8 mouse cellular contexts compared by ENCODE assay signal in genomic region chr4:111663730-111664129, GRCm38 (mm10). TPM values are rescaled to one million over a fixed set of nuclear protein-coding genes. Genes with fewer than 3 reads are reported as not detected.
DNase-seq lines count a peak whose midpoint lies in the region; ATAC-seq and TF ChIP-seq lines count a peak whose summit lies in the region.

No protein-coding gene starts in this region.

- H3K9me3 ChIP-seq in kidney, embryonic 15.5 days (replicated peaks): no peaks in the 10 kb centered on the region
- H3K9me3 ChIP-seq in midbrain, embryonic 11.5 days (ENCODE audit: control insufficient read depth, low read length): no peaks in the 10 kb centered on the region

- H3K4me1 ChIP-seq in kidney, embryonic 15.5 days: peaks cover 21% of the 10 kb centered on the region
- H3K4me1 ChIP-seq in midbrain, embryonic 11.5 days (ENCODE audit: control insufficient read depth, insufficient read depth, low read length): peaks cover 6% of the 10 kb centered on the region; the same call in 1 of the 2 replicates
- no peaks in the 10 kb centered on the region for H3K4me1 ChIP-seq in thymus, adult 2 months (replicated peaks; ENCODE audit: control insufficient read depth, insufficient read depth, low read length)

- WGBS in kidney, embryonic 15.5 days: 3% methylated on average over 1 of the region's 1 CpGs
- WGBS in midbrain, embryonic 11.5 days: 6% methylated on average over 1 of the region's 1 CpGs
- WGBS in thymus, adult 2 months: 74% methylated on average over 1 of the region's 1 CpGs

- H3K36me3 ChIP-seq in kidney, embryonic 15.5 days: no peaks in the 10 kb centered on the region
- no peaks in the 10 kb centered on the region for H3K36me3 ChIP-seq in midbrain, embryonic 11.5 days (ENCODE audit: control insufficient read depth, insufficient read depth, low read length)
- no peaks in the 10 kb centered on the region for H3K36me3 ChIP-seq in thymus, adult 2 months (ENCODE audit: control insufficient read depth, insufficient read depth, low read length)

- DNase-seq in adrenal gland, postnatal 10 days: peak; percentile 27
- no peak for DNase-seq in adrenal gland, adult 18-20 months (ENCODE audit: low spot score in 2 of 2)
- peak; percentile 10 to 42 for DNase-seq in heart, adult 18-20 months
- DNase-seq in midbrain, embryonic 11.5 days (ENCODE audit: low spot score, missing footprints): peak; percentile 86
- DNase-seq in cerebellum, postnatal 14 days: no peak
- DNase-seq in layer of hippocampus, adult 11-12 months (ENCODE audit: low spot score): no peak
- no peak for DNase-seq in thymus, adult 2 months

- H3K4me2 ChIP-seq in kidney, embryonic 15.5 days: no peak overlapping the region
- H3K4me2 ChIP-seq in midbrain, embryonic 11.5 days: no peak overlapping the region

- no peaks in the 10 kb centered on the region for H3K27me3 ChIP-seq in kidney, embryonic 15.5 days
- no peaks in the 10 kb centered on the region for H3K27me3 ChIP-seq in midbrain, embryonic 11.5 days (ENCODE audit: control insufficient read depth, insufficient read depth, low read length)
- no peaks in the 10 kb centered on the region for H3K27me3 ChIP-seq in thymus, adult 2 months (ENCODE audit: control insufficient read depth, insufficient read depth, low read length)

- no peak overlapping the region for H3K9ac ChIP-seq in kidney, embryonic 15.5 days
- no peak overlapping the region for H3K9ac ChIP-seq in midbrain, embryonic 11.5 days (ENCODE audit: low read length)

- H3K4me3 ChIP-seq in kidney, embryonic 15.5 days (replicated peaks): no peak overlapping the region
- H3K4me3 ChIP-seq in midbrain, embryonic 11.5 days (ENCODE audit: low read depth, low read length): no peak overlapping the region
- no peak overlapping the region for H3K4me3 ChIP-seq in thymus, adult 2 months (ENCODE audit: control insufficient read depth, insufficient read depth, low read length)

- peak; percentile 86 for ATAC-seq in kidney, embryonic 15.5 days (replicated peaks; ENCODE audit: low FRiP score)
- ATAC-seq in midbrain, embryonic 11.5 days (ENCODE audit: low FRiP score): peak; percentile 74; the same call in 1 of the 2 replicates

- TF ChIP-seq CTCF in thymus, adult 2 months (IDR thresholded peaks at IDR 0.05; ENCODE audit: borderline replicate concordance, control insufficient read depth, extremely low read depth, insufficient read depth, low read length, poor library complexity): no peak

- no peak for TF ChIP-seq POLR2A in thymus, adult 2 months (IDR thresholded peaks at IDR 0.05; ENCODE audit: control insufficient read depth, extremely low read depth, insufficient read depth, low read length, poor library complexity)

- H3K27ac ChIP-seq in kidney, embryonic 15.5 days: peak overlapping the region; percentile 82
- no peak overlapping the region for H3K27ac ChIP-seq in midbrain, embryonic 11.5 days (ENCODE audit: low read depth, low read length)
- no peak overlapping the region for H3K27ac ChIP-seq in thymus, adult 2 months (ENCODE audit: control insufficient read depth, insufficient read depth, low read length)

RNA-seq across cellular contexts. Expression of gene Spata6, which starts 56.1 kb away (rescaled TPM):
- total RNA-seq in adrenal gland, postnatal 10 days (2021): 10 to 100 TPM; 16.9 to 20.0 TPM
- total RNA-seq in adrenal gland, adult 18-20 months (2021): 1 to 10 TPM; 7.3 to 9.8 TPM
- 10 to 100 TPM in 1 of 2 experiments, 1 to 10 TPM in 1; 6.7 to 10.3 TPM for total RNA-seq in heart, adult 18-20 months (2021)
- polyA plus RNA-seq in kidney, embryonic 15.5 days (2015; fragmentation: Nextera tagmentation; extraction: Ambion mirVana): 30.7 and 31.2 TPM in 2 replicates
- 27.6 and 34.3 TPM in 2 replicates for polyA plus RNA-seq in midbrain, embryonic 11.5 days (2014; fragmentation: Nextera tagmentation; extraction: Ambion mirVana)
- 50.4 and 94.3 TPM in 2 replicates for polyA plus RNA-seq in thymus, adult 2 months (2012; rRNA removed)

Comparison
In these comparisons a context has a peak if more than half of its experiments do, and no peak if none do; other contexts are left out.
1. DNase-seq: peak in adrenal gland, postnatal 10 days (single experiment), heart, adult 18-20 months (2 of 2) and midbrain, embryonic 11.5 days (single experiment); none in adrenal gland, adult 18-20 months (0 of 2), cerebellum, postnatal 14 days (0 of 2), layer of hippocampus, adult 11-12 months (single experiment) and thymus, adult 2 months (single experiment).